Mouse (Mus musculus) forebrain, embryonic 12.5 days (tissue): ENCODE measurements at regions not wholly inside any gene's neighbourhood (a gene's known extent, or its start where the extent isn't known, plus 50 kb on each side); places are given as distances from the start of the nearest gene placed in this dataset.

Experiments
- ATAC-seq: fragments of 200-750 bp; cut with Nextera tagmentation; 2 replicates; pipeline ENCODE4 v1.8.0; 2017; ENCODE audit warnings: moderate TSS enrichment; ENCODE audit not compliant: low FRiP score
- H3K27ac ChIP-seq: fragments of 300-500 bp; sonication (generic); 2 replicates; pipeline ENCODE4 v1.5.1; 2016; ENCODE audit warnings: mild to moderate bottlenecking
- H3K27me3 ChIP-seq: fragments of 300-500 bp; sonication (generic); 2 replicates; pipeline ENCODE4 v1.6.1; 2016; ENCODE audit warnings: mild to moderate bottlenecking
- H3K36me3 ChIP-seq: fragments of 300-500 bp; sonication (generic); replicated peaks from 2 replicates; pipeline ENCODE4 v1.6.1; 2016; ENCODE audit warnings: mild to moderate bottlenecking
- H3K4me1 ChIP-seq: fragments of 300-500 bp; sonication (generic); 2 replicates; pipeline ENCODE4 v1.6.1; 2016
- H3K4me2 ChIP-seq: fragments of 300-500 bp; sonication (generic); 2 replicates; pipeline ENCODE4 v1.6.1; 2016; ENCODE audit warnings: mild to moderate bottlenecking, moderate library complexity
- H3K4me3 ChIP-seq: fragments of 300-500 bp; sonication (generic); replicated peaks from 2 replicates; pipeline ENCODE4 v1.5.1; 2016; ENCODE audit warnings: mild to moderate bottlenecking
- H3K9ac ChIP-seq: fragments of 300-500 bp; sonication (generic); 2 replicates; pipeline ENCODE4 v1.6.1; 2016; ENCODE audit warnings: mild to moderate bottlenecking
- H3K9me3 ChIP-seq: fragments of 300-500 bp; sonication (generic); 2 replicates; pipeline ENCODE4 v1.6.1; 2016
- WGBS: fragments of 180-500 bp; shearing (Covaris S2); methylation state at CpG from one replicate; pipeline ENCODE4 v1.1.7; 2016; 5-methylcytosine and 5-hydroxymethylcytosine counted together

DNA sequence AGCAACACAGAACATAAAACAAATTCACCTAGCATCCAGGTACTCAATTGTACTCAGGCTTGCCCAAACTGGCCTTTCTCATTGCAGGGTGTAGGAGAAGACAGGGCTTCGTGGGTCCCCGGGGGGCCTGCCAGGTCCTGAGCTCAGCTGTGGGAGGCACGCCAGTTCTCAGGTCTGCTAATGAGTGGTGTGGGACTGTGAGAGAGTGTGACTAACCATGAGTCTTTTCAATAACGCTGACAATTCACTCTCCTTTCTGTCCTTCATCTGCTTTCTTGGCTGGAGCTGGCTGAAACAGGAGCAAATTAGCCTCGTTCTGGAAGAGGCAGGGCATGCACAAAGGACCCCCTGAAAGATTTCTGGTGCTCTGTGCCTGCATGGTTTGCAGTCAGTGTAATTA lies 250.2 kb downstream of the Cog6 start:
- 44% methylated on average over 5 of the region's 5 CpGs for WGBS
- ATAC-seq: peak; percentile 78; the same call in 1 of the 2 replicates
- no peaks in the 10 kb centered on the region; the same call in 1 of the 2 replicates for H3K4me1 ChIP-seq

DNA sequence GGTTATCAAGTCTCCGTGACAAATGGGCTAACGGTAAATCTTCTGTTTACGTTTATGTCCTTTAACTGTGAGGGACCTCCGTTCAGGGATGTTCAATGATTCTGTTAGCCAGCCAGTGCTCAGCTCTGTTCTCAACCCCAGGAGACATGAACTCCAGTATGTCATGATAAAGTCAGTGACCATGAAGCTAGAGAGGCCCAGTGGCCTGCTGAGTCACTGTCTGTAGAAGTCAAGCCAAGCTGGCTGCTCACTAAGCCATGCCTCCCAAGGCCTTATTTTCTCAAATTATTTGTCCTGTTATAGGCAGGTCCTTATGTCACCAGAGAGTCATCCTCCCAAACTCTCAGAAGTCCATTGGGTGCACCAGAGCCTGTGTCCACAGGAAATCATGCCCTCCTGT lies 252.9 kb downstream of the Cog6 start:
- H3K27ac ChIP-seq: no peak overlapping the region
- H3K36me3 ChIP-seq: no peaks in the 10 kb centered on the region
- H3K27me3 ChIP-seq: 0 out of 2 replicates have a peak, but pooled peaks cover 4% of the 10 kb centered on the region
- no peak overlapping the region for H3K4me3 ChIP-seq
- H3K4me2 ChIP-seq: no peak overlapping the region
- H3K4me1 ChIP-seq: no peaks in the 10 kb centered on the region; the same call in 1 of the 2 replicates
- WGBS: 92% methylated on average over 4 of the region's 4 CpGs
- H3K9ac ChIP-seq: no peak overlapping the region
- no peak for ATAC-seq
- H3K9me3 ChIP-seq: no peaks in the 10 kb centered on the region

More for the DNA sequence above, 250.2 kb downstream of the Cog6 start:
- no peak overlapping the region for H3K4me3 ChIP-seq
- H3K27me3 ChIP-seq: 0 out of 2 replicates have a peak, but pooled peaks cover 4% of the 10 kb centered on the region
- H3K4me2 ChIP-seq: no peak overlapping the region
- no peaks in the 10 kb centered on the region for H3K9me3 ChIP-seq
- peak overlapping the region; percentile 56; the same call in 1 of the 2 replicates for H3K27ac ChIP-seq
- H3K36me3 ChIP-seq: no peaks in the 10 kb centered on the region
- H3K9ac ChIP-seq: no peak overlapping the region

DNA sequence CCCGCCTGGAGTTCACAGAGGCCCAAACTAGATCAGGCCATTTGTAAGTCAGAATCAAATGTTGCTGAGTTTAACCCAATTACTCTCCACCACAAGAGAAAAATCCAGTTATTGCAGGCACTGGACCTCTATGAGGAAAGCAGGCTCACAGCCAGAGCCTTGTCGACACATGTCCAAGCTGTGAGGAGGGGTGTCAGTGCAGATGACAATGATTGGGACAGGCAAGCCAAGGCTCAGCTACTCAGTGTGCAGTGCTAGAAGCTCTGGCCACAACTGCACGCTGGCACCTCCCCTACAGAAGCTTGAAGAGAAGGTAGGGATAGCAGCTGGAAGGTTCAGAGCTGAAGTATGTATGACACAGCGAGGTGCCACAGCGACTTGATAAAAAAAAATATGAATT lies 253.4 kb downstream of the Cog6 start:
- H3K4me2 ChIP-seq: no peak overlapping the region
- no peak overlapping the region for H3K27ac ChIP-seq
- H3K9ac ChIP-seq: no peak overlapping the region
- H3K4me3 ChIP-seq: no peak overlapping the region
- no peaks in the 10 kb centered on the region for H3K9me3 ChIP-seq
- no peaks in the 10 kb centered on the region; the same call in 1 of the 2 replicates for H3K4me1 ChIP-seq
- no peak for ATAC-seq
- 86% methylated on average over 5 of the region's 5 CpGs for WGBS
- 0 out of 2 replicates have a peak, but pooled peaks cover 1% of the 10 kb centered on the region for H3K27me3 ChIP-seq
- H3K36me3 ChIP-seq: no peaks in the 10 kb centered on the region

DNA sequence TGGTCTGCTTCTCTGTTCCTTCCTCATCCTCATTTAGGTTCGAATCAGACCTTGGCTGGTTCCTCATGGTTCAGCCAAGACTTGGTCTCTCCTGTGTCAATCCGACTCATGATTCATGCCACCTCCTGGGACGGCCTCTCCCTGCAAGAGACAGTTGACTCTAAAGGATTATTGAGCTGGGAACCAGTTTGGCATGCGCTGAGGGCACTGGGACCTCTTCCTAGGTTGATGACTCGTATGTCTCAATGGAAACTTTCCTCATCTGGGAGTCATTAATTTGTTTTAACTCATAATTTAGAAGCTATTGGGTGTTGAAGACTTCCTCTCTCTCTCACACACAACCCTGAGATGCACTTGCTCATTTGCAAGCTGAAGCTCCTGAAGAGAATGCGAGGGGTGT lies 254.5 kb downstream of the Cog6 start:
- Histone ChIP-seq H3K9me3 (no peaks in the 10 kb centered on the region), H3K4me2 (no peak overlapping the region), H3K27ac (no peak overlapping the region), H3K36me3 (no peaks in the 10 kb centered on the region), H3K4me3 (no peak overlapping the region), H3K27me3 (no peaks in the 10 kb centered on the region), H3K9ac (no peak overlapping the region), H3K4me1 (no peaks in the 10 kb centered on the region; the same call in 1 of the 2 replicates)
- WGBS: 91% methylated on average over 6 of the region's 6 CpGs
- ATAC-seq: no peak

DNA sequence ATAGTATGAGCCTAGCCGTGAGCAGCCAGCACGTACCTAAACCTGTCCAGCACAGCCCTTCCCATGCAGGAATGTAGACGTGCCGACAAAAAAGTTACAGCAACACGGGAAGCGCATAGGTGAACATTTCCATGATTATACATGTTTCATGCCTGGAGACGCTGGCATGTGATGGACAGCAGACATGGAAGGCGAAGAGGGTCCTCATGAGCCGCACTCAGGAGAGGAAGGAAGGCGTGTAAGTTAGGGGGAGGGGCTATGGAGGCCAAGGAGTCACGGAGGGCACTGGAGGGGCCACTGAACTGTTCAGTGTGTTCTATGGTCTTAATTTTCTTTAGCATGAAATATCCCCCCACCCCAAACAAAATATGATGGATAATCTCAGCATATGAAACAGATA lies 257.2 kb downstream of the Cog6 start:
- no peaks in the 10 kb centered on the region for H3K27me3 ChIP-seq
- H3K4me3 ChIP-seq: no peak overlapping the region
- no peaks in the 10 kb centered on the region for H3K9me3 ChIP-seq
- no peaks in the 10 kb centered on the region for H3K36me3 ChIP-seq
- no peak overlapping the region for H3K9ac ChIP-seq
- WGBS: 95% methylated on average over 11 of the region's 11 CpGs
- no peak overlapping the region for H3K4me2 ChIP-seq
- ATAC-seq: no peak
- no peak overlapping the region for H3K27ac ChIP-seq
- no peaks in the 10 kb centered on the region for H3K4me1 ChIP-seq

DNA sequence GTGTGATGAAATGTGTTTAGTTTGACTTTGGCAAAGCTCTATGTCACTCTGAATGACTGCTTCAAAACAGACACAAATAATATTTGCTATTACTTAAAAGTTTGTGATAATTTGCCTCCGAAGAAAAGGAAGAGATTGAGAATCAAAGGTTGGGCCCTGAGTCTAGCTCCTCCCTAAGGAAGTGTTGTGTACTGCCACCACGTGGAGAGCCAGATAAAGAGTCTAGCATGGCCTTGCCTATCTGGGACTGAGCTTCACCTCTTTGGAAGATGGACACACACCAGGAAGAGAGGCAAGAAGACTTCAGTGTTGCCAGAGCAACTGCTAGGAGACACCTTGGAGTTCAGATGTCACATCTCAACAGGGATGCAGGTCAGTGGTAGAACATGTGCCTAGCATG lies 258.5 kb downstream of the Cog6 start:
- H3K36me3 ChIP-seq: no peaks in the 10 kb centered on the region
- no peaks in the 10 kb centered on the region for H3K9me3 ChIP-seq
- ATAC-seq: no peak
- no peaks in the 10 kb centered on the region for H3K4me1 ChIP-seq
- WGBS: 41% methylated on average over 2 of the region's 2 CpGs
- H3K9ac ChIP-seq: no peak overlapping the region
- no peak overlapping the region for H3K27ac ChIP-seq
- H3K4me3 ChIP-seq: no peak overlapping the region
- no peaks in the 10 kb centered on the region for H3K27me3 ChIP-seq
- no peak overlapping the region for H3K4me2 ChIP-seq

DNA sequence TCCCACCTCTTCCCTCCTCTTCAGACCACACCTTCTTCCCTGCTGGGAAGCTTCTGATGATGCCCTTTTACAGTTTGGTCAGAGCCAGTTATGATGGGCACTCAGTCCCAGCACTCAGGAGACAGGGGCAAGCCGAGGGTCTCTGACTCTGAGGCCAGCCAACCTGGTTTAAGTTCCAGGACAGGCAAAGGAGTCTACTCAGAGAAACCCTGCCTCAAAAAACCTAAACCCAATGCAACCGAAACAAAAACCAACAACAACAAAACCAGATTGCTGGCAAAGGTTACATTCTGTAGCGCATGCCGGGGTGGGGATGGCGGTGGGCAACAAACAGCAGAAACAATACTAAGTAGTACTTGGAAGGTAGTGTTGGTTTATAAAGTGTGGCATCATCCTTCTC lies 260.2 kb downstream of the Cog6 start:
- Histone ChIP-seq H3K9ac (no peak overlapping the region), H3K27ac (no peak overlapping the region), H3K27me3 (no peaks in the 10 kb centered on the region), H3K36me3 (no peaks in the 10 kb centered on the region), H3K4me3 (no peak overlapping the region), H3K9me3 (no peaks in the 10 kb centered on the region), H3K4me1 (no peaks in the 10 kb centered on the region), H3K4me2 (no peak overlapping the region)
- 94% methylated on average over 5 of the region's 5 CpGs for WGBS
- ATAC-seq: no peak

DNA sequence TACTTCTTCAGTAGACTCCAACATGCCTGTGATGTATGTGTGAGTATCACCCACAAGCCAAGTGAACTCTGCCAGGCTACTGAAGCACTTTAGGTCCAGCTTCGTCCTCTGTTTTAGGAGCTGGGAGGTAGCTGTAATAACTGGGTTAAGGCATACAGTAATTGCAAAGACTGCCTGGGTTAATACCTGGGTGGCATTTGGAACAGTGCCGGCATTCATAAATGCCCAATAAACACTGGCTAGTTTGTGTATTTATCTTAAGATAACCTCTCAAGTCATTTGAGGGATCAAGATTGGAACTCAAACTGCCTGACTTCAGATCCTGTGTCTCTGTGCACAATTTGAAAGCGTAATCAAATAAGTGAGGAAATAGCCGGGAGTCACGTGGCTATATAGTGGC lies 261.0 kb downstream of the Cog6 start:
- no peak for ATAC-seq
- no peaks in the 10 kb centered on the region for H3K27me3 ChIP-seq
- 85% methylated on average over 5 of the region's 5 CpGs for WGBS

DNA sequence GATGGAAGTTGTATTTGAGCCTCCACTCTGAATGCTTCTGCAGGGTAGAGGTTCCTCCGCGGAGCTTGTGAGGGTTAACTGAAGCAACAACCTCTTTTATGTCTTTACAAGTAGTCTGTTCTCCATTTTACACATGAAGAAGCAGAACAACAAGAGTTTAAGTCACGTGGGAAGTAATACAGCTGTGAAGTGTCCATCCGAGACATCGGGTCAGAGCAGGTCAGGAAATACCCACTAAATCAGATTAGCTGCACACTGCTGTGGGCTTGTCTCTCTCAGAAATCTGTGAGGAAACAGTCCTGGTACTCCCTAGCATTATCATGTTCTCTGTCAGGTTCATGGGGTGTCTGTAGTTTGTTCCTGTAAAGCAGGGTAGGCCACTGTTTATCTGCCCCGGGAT lies 262.1 kb downstream of the Cog6 start:
- Histone ChIP-seq H3K4me2 (no peak overlapping the region), H3K4me1 (no peaks in the 10 kb centered on the region), H3K9ac (no peak overlapping the region), H3K27me3 (no peaks in the 10 kb centered on the region), H3K36me3 (no peaks in the 10 kb centered on the region), H3K9me3 (no peaks in the 10 kb centered on the region), H3K4me3 (no peak overlapping the region), H3K27ac (no peak overlapping the region)
- ATAC-seq: no peak
- 64% methylated on average over 6 of the region's 6 CpGs for WGBS

More for the DNA sequence above, 261.0 kb downstream of the Cog6 start:
- no peak overlapping the region for H3K4me2 ChIP-seq
- H3K9me3 ChIP-seq: no peaks in the 10 kb centered on the region
- H3K9ac ChIP-seq: no peak overlapping the region
- no peak overlapping the region for H3K4me3 ChIP-seq
- no peaks in the 10 kb centered on the region for H3K4me1 ChIP-seq
- H3K36me3 ChIP-seq: no peaks in the 10 kb centered on the region
- H3K27ac ChIP-seq: no peak overlapping the region

DNA sequence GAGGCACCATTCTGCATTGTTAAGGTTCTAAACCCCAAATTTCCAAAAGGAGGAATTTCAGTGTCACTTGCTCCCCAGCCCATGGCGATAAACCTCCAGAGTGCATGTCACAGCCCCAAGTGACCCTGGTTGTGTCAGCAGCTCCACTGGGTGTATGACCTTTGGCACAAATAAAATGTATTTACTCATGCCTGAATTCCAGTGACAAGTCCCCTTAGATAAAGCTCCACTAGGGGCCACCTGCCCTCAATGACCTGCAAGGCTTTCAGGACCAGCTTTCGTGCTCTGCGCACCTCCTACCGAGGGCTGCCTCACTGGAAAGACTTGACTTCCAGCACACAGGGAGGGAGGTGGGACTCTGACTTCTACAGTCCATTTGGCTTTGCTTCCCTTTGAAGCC lies 262.6 kb downstream of the Cog6 start:
- H3K27me3 ChIP-seq: no peaks in the 10 kb centered on the region
- no peak overlapping the region for H3K4me2 ChIP-seq
- no peak overlapping the region for H3K4me3 ChIP-seq
- H3K9ac ChIP-seq: no peak overlapping the region
- H3K27ac ChIP-seq: no peak overlapping the region
- H3K4me1 ChIP-seq: no peaks in the 10 kb centered on the region
- no peaks in the 10 kb centered on the region for H3K36me3 ChIP-seq
- WGBS: 68% methylated on average over 4 of the region's 4 CpGs
- no peaks in the 10 kb centered on the region for H3K9me3 ChIP-seq
- no peak for ATAC-seq

DNA sequence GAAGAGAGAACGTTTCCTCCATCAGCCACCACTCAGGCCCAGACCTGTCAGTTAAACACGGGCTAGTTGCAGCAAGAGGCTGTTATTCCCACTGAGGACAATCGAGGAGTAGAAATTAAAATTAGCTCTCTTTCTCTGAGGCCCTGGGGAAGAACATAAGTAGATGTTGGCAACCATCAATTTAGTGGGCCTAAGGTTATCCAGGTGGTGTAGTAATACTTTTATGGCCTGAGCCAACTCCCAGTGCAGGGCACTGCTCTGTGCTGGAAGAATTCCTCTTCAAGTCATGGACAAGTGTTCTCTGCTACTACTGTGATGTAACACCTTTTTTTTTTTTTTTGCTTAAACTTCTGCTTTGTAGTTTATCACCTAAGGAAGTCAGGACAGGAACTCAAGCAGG lies 270.1 kb downstream of the Cog6 start:
- Histone ChIP-seq H3K4me3 (no peak overlapping the region), H3K9ac (no peak overlapping the region), H3K27me3 (no peaks in the 10 kb centered on the region), H3K27ac (no peak overlapping the region), H3K36me3 (no peaks in the 10 kb centered on the region), H3K9me3 (no peaks in the 10 kb centered on the region), H3K4me2 (no peak overlapping the region), H3K4me1 (no peaks in the 10 kb centered on the region)
- no peak for ATAC-seq
- WGBS: 73% methylated on average over 3 of the region's 3 CpGs

DNA sequence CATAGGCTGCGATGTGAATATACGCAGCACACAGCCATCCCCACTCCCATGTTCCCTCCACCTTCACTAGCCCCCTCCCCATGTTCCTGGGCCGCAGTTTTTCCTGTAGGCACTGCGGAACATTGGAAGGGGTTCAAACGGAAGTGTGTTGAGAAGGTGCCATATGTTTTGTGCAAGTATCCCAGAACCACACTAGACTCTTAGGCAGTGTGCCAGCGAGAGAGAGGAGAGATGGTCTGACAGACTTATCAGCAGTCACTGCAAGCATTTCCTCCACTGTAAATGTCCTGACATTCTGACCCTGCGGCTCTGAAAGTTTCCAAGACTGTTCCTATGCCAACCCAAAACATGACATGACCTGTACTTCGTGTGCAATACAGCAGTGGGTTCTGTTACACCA lies 272.7 kb downstream of the Cog6 start:
- H3K9ac ChIP-seq: no peak overlapping the region
- H3K4me3 ChIP-seq: no peak overlapping the region
- no peaks in the 10 kb centered on the region; the same call in 1 of the 2 replicates for H3K4me1 ChIP-seq
- no peaks in the 10 kb centered on the region for H3K9me3 ChIP-seq
- H3K4me2 ChIP-seq: no peak overlapping the region
- no peaks in the 10 kb centered on the region for H3K27me3 ChIP-seq
- 89% methylated on average over 8 of the region's 8 CpGs for WGBS
- no peak for ATAC-seq
- H3K27ac ChIP-seq: no peak overlapping the region
- H3K36me3 ChIP-seq: no peaks in the 10 kb centered on the region

DNA sequence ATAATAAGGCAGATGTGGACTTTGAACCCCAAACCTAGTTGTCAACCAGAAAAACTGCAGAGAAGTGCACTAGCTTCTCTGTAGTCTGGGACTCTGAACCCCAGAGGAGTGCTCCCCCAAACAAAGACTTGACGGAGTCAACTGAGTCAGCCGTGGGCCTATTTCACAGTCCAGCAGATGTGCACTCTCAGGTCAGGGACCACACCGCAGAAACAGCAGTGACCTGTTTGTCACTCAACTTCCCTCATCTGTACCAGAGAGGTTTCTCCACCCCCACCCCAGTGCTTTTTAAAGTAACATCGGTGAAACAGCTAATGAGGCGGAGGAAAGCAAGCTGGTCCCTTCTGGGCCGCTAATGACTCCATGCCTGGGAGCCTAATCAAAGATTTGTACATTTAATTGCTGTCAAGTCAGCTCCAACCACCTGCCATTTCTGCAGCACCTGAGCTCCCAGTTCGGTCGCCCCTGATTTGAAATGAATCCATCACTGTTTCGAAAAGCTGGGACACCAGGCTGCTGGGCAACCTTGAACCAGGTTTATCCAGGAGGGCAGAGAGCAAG lies 276.5 kb downstream of the Cog6 start:
- peak; percentile 58; the same call in 1 of the 2 replicates for ATAC-seq
- WGBS: 56% methylated on average over 9 of the region's 9 CpGs
- Histone ChIP-seq H3K27me3 (no peaks in the 10 kb centered on the region), H3K27ac (no peak overlapping the region), H3K4me2 (no peak overlapping the region), H3K9me3 (no peaks in the 10 kb centered on the region), H3K4me3 (no peak overlapping the region), H3K9ac (no peak overlapping the region), H3K36me3 (no peaks in the 10 kb centered on the region), H3K4me1 (no peaks in the 10 kb centered on the region; the same call in 1 of the 2 replicates)
